Mouse (Mus musculus) frontal cortex, postnatal 10 days (tissue): ENCODE measurements around the gene Cbln3.

Experiments used
- DNase-seq, 2 experiments: peaks; one replicate each; pipeline ENCODE4 v3.0.0; 2022; ENCODE audit warnings: low spot score in 2 of 2, mixed read lengths in 1 of 2

Gene Cbln3

GRCm38 (mm10) chr14:55850885-55851284 is 33.3 kb downstream of the Cbln3 start:
- no peak for DNase-seq

- no peak for DNase-seq
These were observed 38.5 kb downstream of the Cbln3 start for GRCm38 (mm10) chr14:55845506-55846294.

GRCm38 (mm10) chr14:55842794-55843193 is 41.4 kb downstream of the Cbln3 start:
- DNase-seq: no peak

GRCm38 (mm10) chr14:55840853-55841366 is 43.3 kb downstream of the Cbln3 start:
- no peak for DNase-seq

- no peak for DNase-seq
These were observed 45.5 kb downstream of the Cbln3 start for GRCm38 (mm10) chr14:55838740-55839139.

GRCm38 (mm10) chr14:55838312-55838711 is 45.9 kb downstream of the Cbln3 start:
- no peak for DNase-seq

GRCm38 (mm10) chr14:55834808-55835533 is 49.2 kb downstream of the Cbln3 start:
- no peak for DNase-seq

GRCm38 (mm10) chr14:55833126-55833525 is 51.1 kb downstream of the Cbln3 start:
- DNase-seq: no peak

GRCm38 (mm10) chr14:55830331-55830730 is 53.9 kb downstream of the Cbln3 start:
- no peak for DNase-seq

- no peak for DNase-seq
These were observed 54.3 kb downstream of the Cbln3 start for GRCm38 (mm10) chr14:55829854-55830253.
